Mouse (Mus musculus) spleen, adult 2 months (tissue): ENCODE measurements at regions not wholly inside any gene's neighbourhood (a gene's known extent, or its start where the extent isn't known, plus 50 kb on each side); places are given as distances from the start of the nearest gene placed in this dataset.

ENCODE experiments used
- CTCF ChIP-seq: fragments of 200-500 bp; IDR thresholded peaks from 2 replicates; pipeline ENCODE4 v1.5.1; 2011; ENCODE audit warnings: mild to moderate bottlenecking, inconsistent platforms; ENCODE audit not compliant: insufficient read depth, insufficient read length, insufficient replicate concordance; ENCODE audit errors: extremely low read depth
- POLR2A ChIP-seq: fragments of 200-500 bp; IDR thresholded peaks from 2 replicates; pipeline ENCODE4 v1.6.1; 2011; ENCODE audit warnings: low read depth, low read length, inconsistent platforms

DNA sequence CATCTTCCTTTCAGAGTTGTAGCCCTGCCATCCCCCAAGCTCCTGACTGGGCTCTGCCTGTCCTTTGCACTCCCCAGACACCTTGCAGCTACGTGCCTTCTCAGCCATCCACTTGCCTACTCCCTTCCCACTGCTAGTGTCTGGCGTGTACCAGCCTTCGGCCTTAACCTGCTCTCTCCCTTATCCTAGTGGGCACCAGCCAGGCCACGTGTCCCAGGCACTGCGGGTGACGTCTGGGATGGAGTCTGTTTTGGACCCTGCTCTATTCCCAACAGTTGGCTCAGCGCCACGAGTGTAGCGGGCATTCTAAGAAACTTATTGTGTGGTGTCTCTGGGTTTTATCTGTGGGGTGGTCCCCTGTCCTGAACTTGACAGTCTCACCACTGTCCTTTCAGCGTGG, 102.5 kb downstream of the Zfp36l2 start:
- TF ChIP-seq POLR2A (no peak), CTCF (no peak)
